Mouse (Mus musculus): ENCODE results near the gene Cacna1i.

Cacna1i gene

GRCm38 (mm10) chr15:80286851-80287415, at the start of gene Cacna1i:
Gene Cacna1i (plus strand): TSS chr15:80287238.
- DNase-seq (ENCODE audit: low spot score in 2 of 2): peak; percentile 57 to 58

- DNase-seq (ENCODE audit: low spot score in 2 of 2): no peak
These were observed 38.9 kb upstream of the Cacna1i start for GRCm38 (mm10) chr15:80248135-80248534.

GRCm38 (mm10) chr15:80248596-80248995, 38.4 kb upstream of the Cacna1i start:
- DNase-seq (ENCODE audit: low spot score in 2 of 2): no peak

- DNase-seq (ENCODE audit: low spot score in 2 of 2): no peak
These were observed 37.4 kb upstream of the Cacna1i start for GRCm38 (mm10) chr15:80249672-80250071.

- DNase-seq (ENCODE audit: low spot score in 2 of 2): no peak
These were observed 36.5 kb upstream of the Cacna1i start for GRCm38 (mm10) chr15:80250586-80250985.

- no peak for DNase-seq (ENCODE audit: low spot score in 2 of 2)
These were observed 33.5 kb upstream of the Cacna1i start for GRCm38 (mm10) chr15:80253530-80253929.

- DNase-seq (ENCODE audit: low spot score in 2 of 2): no peak
These were observed 32.8 kb upstream of the Cacna1i start for GRCm38 (mm10) chr15:80254207-80254606.

- peak; percentile 99 for DNase-seq (ENCODE audit: low spot score in 2 of 2)
These were observed 32.0 kb upstream of the Cacna1i start, which contains the start of gene Atf4 for GRCm38 (mm10) chr15:80254847-80255645. Gene Atf4 (plus strand): TSS chr15:80255184.

- DNase-seq (ENCODE audit: low spot score in 2 of 2): peak in 1 of 2 experiments; percentile 55
These were observed 31.4 kb upstream of the Cacna1i start for GRCm38 (mm10) chr15:80255646-80256121.

GRCm38 (mm10) chr15:80256242-80256641, 30.8 kb upstream of the Cacna1i start:
- no peak for DNase-seq (ENCODE audit: low spot score in 2 of 2)

- no peak for DNase-seq (ENCODE audit: low spot score in 2 of 2)
These were observed 30.1 kb upstream of the Cacna1i start for GRCm38 (mm10) chr15:80256656-80257601.

GRCm38 (mm10) chr15:80257602-80258239, 29.3 kb upstream of the Cacna1i start:
- no peak for DNase-seq (ENCODE audit: low spot score in 2 of 2)

- no peak for DNase-seq (ENCODE audit: low spot score in 2 of 2)
These were observed 28.5 kb upstream of the Cacna1i start for GRCm38 (mm10) chr15:80258240-80259170.

- DNase-seq (ENCODE audit: low spot score in 2 of 2): no peak
These were observed 27.5 kb upstream of the Cacna1i start for GRCm38 (mm10) chr15:80259406-80260045.

- DNase-seq (ENCODE audit: low spot score in 2 of 2): peak; percentile 71 to 72
These were observed 26.4 kb upstream of the Cacna1i start for GRCm38 (mm10) chr15:80260677-80261076.

GRCm38 (mm10) chr15:80261100-80261499, 25.9 kb upstream of the Cacna1i start:
- no peak for DNase-seq (ENCODE audit: low spot score in 2 of 2)

GRCm38 (mm10) chr15:80263610-80264575, 23.1 kb upstream of the Cacna1i start, which contains the start of gene Rps19bp1:
Gene Rps19bp1 (minus strand): TSS chr15:80264315.
- DNase-seq (ENCODE audit: low spot score in 2 of 2): peak; percentile 82 to 85

GRCm38 (mm10) chr15:80266281-80266680, 20.8 kb upstream of the Cacna1i start:
- DNase-seq (ENCODE audit: low spot score in 2 of 2): peak; percentile 76 to 77

All from right cerebral cortex, postnatal 36 days (tissue).